18 mouse cellular contexts compared by ENCODE assay signal in genomic region chr1:182817624-182818023, GRCm38 (mm10). TPM values are rescaled to one million over a fixed set of nuclear protein-coding genes. Genes with fewer than 3 reads are reported as not detected.
A peak's percentile ranks its signal among the peaks of the same experiment; 100 is the strongest.
DNase-seq lines count a peak whose midpoint lies in the region; ATAC-seq lines count a peak whose summit lies in the region.
"Had no signal": no experiment of that assay in that cellular context is flagged by ENCODE, and none has a peak within 500 bp of the region (broad histone marks: within the 10 kb centered on the region; RNA-seq: fewer than 3 reads in every experiment).

No protein-coding gene starts in this region.

- H3K9ac ChIP-seq in heart, embryonic 14.5 days (ENCODE audit: low read length), result no peak overlapping the region
- no peak overlapping the region for H3K9ac ChIP-seq in neural tube, embryonic 13.5 days
- no peak overlapping the region for H3K9ac ChIP-seq in midbrain, embryonic 14.5 days (replicated peaks; ENCODE audit: low read length)
- H3K9ac ChIP-seq in kidney, embryonic 14.5 days (ENCODE audit: low read depth, low read length), result no peak overlapping the region
- H3K9ac ChIP-seq: embryonic facial prominence, embryonic 13.5 days; stomach, embryonic 15.5 days had no signal

- 0 out of 4 replicates have a peak overlapping the region, but pooled peaks of 1 of the 2 experiments have one; percentile 10 for H3K27ac ChIP-seq in heart, embryonic 14.5 days (replicated peaks in 1 of 2; ENCODE audit: control insufficient read depth in 1 of 2, insufficient read depth in 1 of 2, low read depth in 2 of 2, low read length in 2 of 2)
- H3K27ac ChIP-seq in neural tube, embryonic 13.5 days (replicated peaks), result peak overlapping the region; percentile 82
- peak overlapping the region; percentile 55; the same call in 1 of the 2 replicates for H3K27ac ChIP-seq in midbrain, embryonic 14.5 days (replicated peaks; ENCODE audit: low read depth, low read length)
- no peak overlapping the region for H3K27ac ChIP-seq in kidney, embryonic 14.5 days (ENCODE audit: low read depth, low read length)
- H3K27ac ChIP-seq: embryonic facial prominence, embryonic 13.5 days; stomach, embryonic 15.5 days had no signal

- ATAC-seq in heart, embryonic 14.5 days (ENCODE audit: insufficient number of reproducible peaks, insufficient read depth, low FRiP score, low read depth), result 0 out of 2 replicates have a peak, but pooled peaks have one; percentile 34
- ATAC-seq in neural tube, embryonic 13.5 days (ENCODE audit: low read depth), result peak; percentile 67
- no peak for ATAC-seq in midbrain, embryonic 14.5 days (ENCODE audit: low FRiP score, low TSS enrichment)
- no peak for ATAC-seq in kidney, embryonic 14.5 days (ENCODE audit: low FRiP score, low TSS enrichment)
- ATAC-seq in CD4-positive, CD25-positive, alpha-beta regulatory T cell, adult 4 months, result no peak

- H3K4me3 ChIP-seq in heart, embryonic 14.5 days (ENCODE audit: control insufficient read depth in 1 of 2, insufficient read depth in 1 of 2, low read depth in 1 of 2, low read length in 2 of 2), result no peak overlapping the region
- H3K4me3 ChIP-seq in neural tube, embryonic 13.5 days, result no peak overlapping the region
- no peak overlapping the region for H3K4me3 ChIP-seq in midbrain, embryonic 14.5 days (replicated peaks; ENCODE audit: low read depth, low read length)
- no peak overlapping the region for H3K4me3 ChIP-seq in kidney, embryonic 14.5 days (ENCODE audit: low read length)
- H3K4me3 ChIP-seq: embryonic facial prominence, embryonic 13.5 days; stomach, embryonic 15.5 days had no signal

- H3K36me3 ChIP-seq in heart, embryonic 14.5 days (ENCODE audit: control insufficient read depth, insufficient read depth, low read length), result no peaks in the 10 kb centered on the region
- H3K36me3 ChIP-seq in neural tube, embryonic 13.5 days, result no peaks in the 10 kb centered on the region
- H3K36me3 ChIP-seq in midbrain, embryonic 14.5 days (ENCODE audit: control insufficient read depth, insufficient read depth, low read length), result no peaks in the 10 kb centered on the region
- H3K36me3 ChIP-seq in kidney, embryonic 14.5 days (ENCODE audit: control insufficient read depth, insufficient read depth, low read length), result no peaks in the 10 kb centered on the region
- H3K36me3 ChIP-seq: embryonic facial prominence, embryonic 13.5 days; stomach, embryonic 15.5 days had no signal

- 11% methylated on average over 6 of the region's 6 CpGs for WGBS in heart, embryonic 14.5 days
- WGBS in neural tube, embryonic 13.5 days, result 3% methylated on average over 6 of the region's 6 CpGs
- WGBS in midbrain, embryonic 14.5 days, result 21% methylated on average over 6 of the region's 6 CpGs
- 26% methylated on average over 6 of the region's 6 CpGs for WGBS in kidney, embryonic 14.5 days

- peaks cover under 1% of the 10 kb centered on the region; the same call in 1 of the 2 replicates for H3K9me3 ChIP-seq in heart, embryonic 14.5 days (ENCODE audit: control insufficient read depth, low read length)
- no peaks in the 10 kb centered on the region for H3K9me3 ChIP-seq in neural tube, embryonic 13.5 days
- no peaks in the 10 kb centered on the region for H3K9me3 ChIP-seq in midbrain, embryonic 14.5 days (ENCODE audit: control insufficient read depth, low read length)
- H3K9me3 ChIP-seq in kidney, embryonic 14.5 days (ENCODE audit: control insufficient read depth, low read length), result no peaks in the 10 kb centered on the region; the same call in 1 of the 2 replicates
- H3K9me3 ChIP-seq: embryonic facial prominence, embryonic 13.5 days; stomach, embryonic 15.5 days had no signal

- peak overlapping the region; percentile 38 for H3K4me2 ChIP-seq in heart, embryonic 14.5 days (ENCODE audit: low read length)
- H3K4me2 ChIP-seq in neural tube, embryonic 13.5 days, result 0 out of 2 replicates have a peak overlapping the region, but pooled peaks have one; percentile 11
- H3K4me2 ChIP-seq in midbrain, embryonic 14.5 days (ENCODE audit: low read length), result no peak overlapping the region
- H3K4me2 ChIP-seq in kidney, embryonic 14.5 days (replicated peaks; ENCODE audit: low read depth, low read length), result no peak overlapping the region
- H3K4me2 ChIP-seq: embryonic facial prominence, embryonic 13.5 days; stomach, embryonic 15.5 days had no signal

- H3K27me3 ChIP-seq in heart, embryonic 14.5 days (ENCODE audit: control insufficient read depth, insufficient read depth, low read length), result no peaks in the 10 kb centered on the region
- H3K27me3 ChIP-seq in neural tube, embryonic 13.5 days, result no peaks in the 10 kb centered on the region
- H3K27me3 ChIP-seq in midbrain, embryonic 14.5 days (ENCODE audit: control insufficient read depth, insufficient read depth, low read length), result no peaks in the 10 kb centered on the region
- H3K27me3 ChIP-seq in kidney, embryonic 14.5 days (ENCODE audit: control insufficient read depth, insufficient read depth, low read length), result no peaks in the 10 kb centered on the region
- H3K27me3 ChIP-seq: embryonic facial prominence, embryonic 13.5 days; stomach, embryonic 15.5 days had no signal

- intact Hi-C loops in heart, postnatal 25 days (cut with DNase I), result no loop called here

- H3K4me1 ChIP-seq in heart, embryonic 14.5 days (ENCODE audit: control insufficient read depth in 2 of 2, insufficient read depth in 2 of 2, low read length in 2 of 2), result peaks cover 24 to 32% of the 10 kb centered on the region in 2 experiments
- peaks cover 61% of the 10 kb centered on the region for H3K4me1 ChIP-seq in neural tube, embryonic 13.5 days (replicated peaks)
- H3K4me1 ChIP-seq in midbrain, embryonic 14.5 days (ENCODE audit: control insufficient read depth, insufficient read depth, low read length), result peaks cover 18% of the 10 kb centered on the region; the same call in 1 of the 2 replicates
- peaks cover 24% of the 10 kb centered on the region for H3K4me1 ChIP-seq in kidney, embryonic 14.5 days (ENCODE audit: control insufficient read depth, insufficient read depth, low read length)
- H3K4me1 ChIP-seq: stomach, embryonic 15.5 days had no signal

- no peak for DNase-seq in heart, postnatal 25 days (ENCODE audit: low spot score)
- no peak for DNase-seq in neural tube, embryonic 10.5 days (ENCODE audit: extremely low spot score, low spot score)
- DNase-seq in midbrain, embryonic 14.5 days, result peak; percentile 39
- DNase-seq: adrenal gland, postnatal 36 days; cerebellum, adult 9-10 months; gastrocnemius, postnatal 10 days; kidney, adult 11 months; kidney, postnatal 14 days; layer of hippocampus, adult 9-11 months; lung, postnatal 14 days; right cerebral cortex, postnatal 14 days; thymus, adult 2 months had no signal

RNA-seq across cellular contexts. Expression of gene Susd4, which starts 54.0 kb away (rescaled TPM):
- 4.1 and 5.8 TPM in 2 replicates for polyA plus RNA-seq in heart, embryonic 14.5 days (2014; fragmentation: Nextera tagmentation; extraction: Ambion mirVana)
- under 1 TPM; 0.39 to 0.45 TPM for total RNA-seq in heart, postnatal 25 days (2021)
- 72.3 and 73.9 TPM in 2 replicates for polyA plus RNA-seq in neural tube, embryonic 13.5 days (2015; fragmentation: Nextera tagmentation; extraction: Ambion mirVana)
- polyA plus RNA-seq in midbrain, embryonic 14.5 days (2014; fragmentation: Nextera tagmentation; extraction: Ambion mirVana), result 71.0 and 75.4 TPM in 2 replicates
- 15.8 and 23.6 TPM in 2 replicates for polyA plus RNA-seq in kidney, embryonic 14.5 days (2014; fragmentation: Nextera tagmentation; extraction: Ambion mirVana)
- 1 to 10 TPM; 2.4 to 2.6 TPM for polyA plus RNA-seq in CD4-positive, CD25-positive, alpha-beta regulatory T cell, adult 4 months (2017; shearing (Covaris generic))

Comparison
In these comparisons a context has a peak if more than half of its experiments do, and no peak if none do; other contexts are left out.
1. ATAC-seq: peak in heart, embryonic 14.5 days (single experiment) and neural tube, embryonic 13.5 days (single experiment); none in midbrain, embryonic 14.5 days (single experiment), kidney, embryonic 14.5 days (single experiment) and CD4-positive, CD25-positive, alpha-beta regulatory T cell, adult 4 months (single experiment).
2. H3K4me2 ChIP-seq: peak in heart, embryonic 14.5 days (single experiment) and neural tube, embryonic 13.5 days (single experiment); none in midbrain, embryonic 14.5 days (single experiment) and kidney, embryonic 14.5 days (single experiment).